In the genomic region with DNA sequence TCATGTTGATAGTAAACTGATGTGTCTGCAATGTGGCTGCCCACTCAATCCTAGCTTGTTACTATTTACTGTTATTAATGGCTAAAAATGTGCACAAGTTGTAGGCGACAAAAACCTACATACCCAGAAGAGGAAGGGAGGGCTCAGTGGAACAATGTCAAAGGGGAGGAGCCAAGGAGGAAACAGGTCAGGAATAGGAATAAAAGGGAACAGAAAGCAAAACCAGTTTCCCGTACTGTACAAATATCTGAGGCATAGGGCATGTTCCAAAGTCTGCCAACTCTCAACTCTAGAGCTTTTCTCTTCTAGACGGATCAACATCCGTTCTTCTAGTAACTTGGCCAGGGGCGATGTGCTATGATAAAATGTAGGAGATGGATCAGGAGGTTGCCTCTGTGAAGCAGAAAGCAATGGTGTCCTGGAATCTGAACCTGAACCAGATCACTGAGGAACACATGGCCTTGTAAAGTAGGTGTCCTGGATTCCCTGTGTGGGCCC, we compare ENCODE assay signal across 21 mouse cellular contexts. TPM values are rescaled to one million over a fixed set of nuclear protein-coding genes. Genes with fewer than 3 reads are reported as not detected.
DNase-seq lines count a peak whose midpoint lies in the region; ATAC-seq and TF ChIP-seq lines count a peak whose summit lies in the region.
"Had no signal": no experiment of that assay in that cellular context is flagged by ENCODE, and none has a peak within 500 bp of the region (broad histone marks: within the 10 kb centered on the region; RNA-seq: fewer than 3 reads in every experiment).

No protein-coding gene starts in this region.

- H3K36me3 ChIP-seq in liver, postnatal 0 days (replicated peaks; ENCODE audit: insufficient read depth, low read length) = no peaks in the 10 kb centered on the region
- H3K36me3 ChIP-seq in liver, embryonic 11.5 days (ENCODE audit: control insufficient read depth, insufficient read depth, low read length) = no peaks in the 10 kb centered on the region
- H3K36me3 ChIP-seq: heart, embryonic 10.5 days; midbrain, embryonic 10.5 days; neural tube, embryonic 15.5 days had no signal

- H3K9ac ChIP-seq in liver, postnatal 0 days (replicated peaks) = no peak overlapping the region
- no peak overlapping the region for H3K9ac ChIP-seq in liver, embryonic 11.5 days (ENCODE audit: low read depth, low read length)
- H3K9ac ChIP-seq: liver, embryonic 14.5 days; neural tube, embryonic 15.5 days had no signal

- no peak for TF ChIP-seq EP300 in liver, postnatal 0 days (IDR thresholded peaks at IDR 0.05; ENCODE audit: low read depth)

- 0 out of 2 replicates have a peak, but pooled peaks cover 5% of the 10 kb centered on the region for H3K4me1 ChIP-seq in liver, postnatal 0 days (ENCODE audit: insufficient read depth)
- H3K4me1 ChIP-seq in liver, embryonic 11.5 days (replicated peaks; ENCODE audit: control insufficient read depth, insufficient read depth, low read length) = no peaks in the 10 kb centered on the region
- H3K4me1 ChIP-seq: heart, embryonic 10.5 days had no signal

- peak; percentile 40; the same call in 1 of the 2 replicates for ATAC-seq in liver, postnatal 0 days
- no peak for ATAC-seq in liver, embryonic 11.5 days (replicated peaks; ENCODE audit: low FRiP score)
- ATAC-seq in granulocyte monocyte progenitor cell, adult 5-6 weeks (replicated peaks; ENCODE audit: poor library complexity, severe bottlenecking) = peak; percentile 86
- ATAC-seq in CD4-positive, CD25-positive, alpha-beta regulatory T cell, adult 4 months = no peak
- ATAC-seq: activated CD4-positive, CD25-positive, alpha-beta regulatory T cell, adult 4 months; forebrain, embryonic 16.5 days had no signal

- H3K4me3 ChIP-seq in gastrocnemius, adult 2 months = 0 out of 2 replicates have a peak overlapping the region, but pooled peaks have one; percentile 1
- no peak overlapping the region for H3K4me3 ChIP-seq in liver, postnatal 0 days (ENCODE audit: low read depth, low read length)
- H3K4me3 ChIP-seq in liver, embryonic 11.5 days (ENCODE audit: low read depth, low read length) = no peak overlapping the region
- H3K4me3 ChIP-seq: heart, embryonic 10.5 days; midbrain, embryonic 10.5 days; neural tube, embryonic 15.5 days had no signal

- H3K27me3 ChIP-seq in liver, postnatal 0 days (ENCODE audit: insufficient read depth, low read length) = no peaks in the 10 kb centered on the region
- no peaks in the 10 kb centered on the region for H3K27me3 ChIP-seq in liver, embryonic 11.5 days (replicated peaks; ENCODE audit: control insufficient read depth, insufficient read depth, low read length)
- H3K27me3 ChIP-seq: neural tube, embryonic 15.5 days had no signal

- WGBS in liver, postnatal 0 days (ENCODE audit: insufficient replicate concordance) = 58% methylated on average over 5 of the region's 5 CpGs
- 74% methylated on average over 5 of the region's 5 CpGs for WGBS in liver, embryonic 11.5 days

- intact Hi-C loops in gastrocnemius, adult 2 months (cut with DNase I) = no loop called here

- no peak for DNase-seq in gastrocnemius, adult 2 months
- no peak for DNase-seq in gastrocnemius, postnatal 4 days (ENCODE audit: low spot score in 2 of 2)
- no peak for DNase-seq in liver, postnatal 0 days
- DNase-seq in liver, embryonic 11.5 days (ENCODE audit: low spot score) = no peak
- peak; percentile 31 for DNase-seq in skeletal muscle tissue, adult 2 months (ENCODE audit: low read depth, low spot score)
- DNase-seq in thymus, postnatal 10 days (ENCODE audit: low spot score in 2 of 2) = no peak
- DNase-seq: adrenal gland, postnatal 36 days; cerebellum, postnatal 25 days; kidney, postnatal 14 days; layer of hippocampus, postnatal 36 days; left cerebral cortex, postnatal 4 days; retina, postnatal 1 day; spleen, adult 18-20 months had no signal

- H3K4me2 ChIP-seq in liver, postnatal 0 days (ENCODE audit: low read depth, low read length) = peak overlapping the region; percentile 35; the same call in 1 of the 2 replicates
- H3K4me2 ChIP-seq in liver, embryonic 11.5 days = no peak overlapping the region
- H3K4me2 ChIP-seq: neural tube, embryonic 15.5 days had no signal

- H3K27ac ChIP-seq in gastrocnemius, adult 2 months = no peak overlapping the region
- peak overlapping the region; percentile 44; the same call in 1 of the 2 replicates for H3K27ac ChIP-seq in liver, postnatal 0 days (ENCODE audit: low read depth)
- no peak overlapping the region for H3K27ac ChIP-seq in liver, embryonic 11.5 days (ENCODE audit: low read depth, low read length)
- H3K27ac ChIP-seq: heart, embryonic 10.5 days; liver, embryonic 14.5 days; midbrain, embryonic 10.5 days; neural tube, embryonic 15.5 days had no signal

- TF ChIP-seq CTCF in gastrocnemius, adult 2 months (IDR thresholded peaks at IDR 0.05) = no peak
- no peak for TF ChIP-seq CTCF in liver, postnatal 0 days (IDR thresholded peaks at IDR 0.05; ENCODE audit: low read depth)

- H3K9me3 ChIP-seq in liver, postnatal 0 days (ENCODE audit: low read length) = no peaks in the 10 kb centered on the region
- H3K9me3 ChIP-seq in liver, embryonic 11.5 days (ENCODE audit: control insufficient read depth, low read length) = no peaks in the 10 kb centered on the region
- H3K9me3 ChIP-seq: heart, embryonic 10.5 days; midbrain, embryonic 10.5 days; neural tube, embryonic 15.5 days had no signal

RNA-seq across cellular contexts. Expression of gene Kctd12, which starts 59.9 kb away (rescaled TPM):
- total RNA-seq in gastrocnemius, adult 2 months (2021) = 1 to 10 TPM; 5.2 to 9.7 TPM
- total RNA-seq in gastrocnemius, postnatal 4 days (2021) = 10 to 100 TPM; 67.3 to 69.7 TPM
- 2.6 and 3.4 TPM in 2 replicates for polyA plus RNA-seq in liver, postnatal 0 days (2015; fragmentation: Nextera tagmentation; extraction: Ambion mirVana)
- polyA plus RNA-seq in liver, embryonic 11.5 days (2014; fragmentation: Nextera tagmentation; extraction: Ambion mirVana) = 5.8 TPM in 2 replicates
- 49.0 and 63.5 TPM in 2 replicates for total RNA-seq in granulocyte monocyte progenitor cell, adult 5-6 weeks (2014; fragmentation: Nextera tagmentation)
- 63.8 and 64.9 TPM in 2 replicates for total RNA-seq in granulocyte monocyte progenitor cell, adult 5-6 weeks (2017)
- polyA plus RNA-seq in CD4-positive, CD25-positive, alpha-beta regulatory T cell, adult 4 months (2017; shearing (Covaris generic)) = 1 to 10 TPM; 1.0 to 1.6 TPM

Comparison
In these comparisons a context has a peak if more than half of its experiments do, and no peak if none do; other contexts are left out.
1. ATAC-seq: peak in liver, postnatal 0 days (single experiment) and granulocyte monocyte progenitor cell, adult 5-6 weeks (single experiment); none in liver, embryonic 11.5 days (single experiment) and CD4-positive, CD25-positive, alpha-beta regulatory T cell, adult 4 months (single experiment).
2. RNA of gene Kctd12, which starts 59.9 kb away (total RNA-seq): 67.3 to 69.7 TPM in gastrocnemius, postnatal 4 days and 49.0 to 64.9 TPM in granulocyte monocyte progenitor cell, adult 5-6 weeks; 5.2 to 9.7 TPM in gastrocnemius, adult 2 months; every median in the first group is over 4 times any median in the second.